Mouse (Mus musculus): ENCODE measurements around the gene Gm21488. TPM values are rescaled to one million over a fixed set of nuclear protein-coding genes. Genes with fewer than 3 reads are reported as not detected.
"Not testable (repeated sequence)": the region's sequence is repeated elsewhere in the genome, so short reads cannot be mapped to it uniquely, and the experiment has no call there.

Gm21488 gene
- polyA plus RNA-seq (2016; fragmentation: Nextera tagmentation; extraction: Ambion mirVana), result not detected in 2 replicates

- not testable (repeated sequence) for H3K4me1 ChIP-seq; H3K36me3 ChIP-seq; H3K4me3 ChIP-seq; H3K27ac ChIP-seq; DNase-seq (ENCODE audit: low spot score); H3K27me3 ChIP-seq (ENCODE audit: insufficient read depth, poor library complexity, severe bottlenecking); H3K9me3 ChIP-seq
- WGBS, result no CpG with 5 or more reads among the region's 5 CpGs
Observed at GRCm38 (mm10) chrY:27521820-27522219, at the start of gene Gm21488. Gene Gm21488 (minus strand): TSS chrY:27521920.

All from heart, embryonic 10.5 days (tissue).